Mouse (Mus musculus) kidney, postnatal 4 days (tissue): ENCODE data around the gene Gm20906.
"Not testable (repeated sequence)": the region's sequence is repeated elsewhere in the genome, so short reads cannot be mapped to it uniquely, and the experiment has no call there.

ENCODE experiments used
- DNase-seq, 2 experiments: peaks; one replicate each; pipeline ENCODE4 v3.0.0; 2021; ENCODE audit warnings: mixed read lengths in 2 of 2

Gm20906 gene

GRCm38 (mm10) chrY:87550666-87551065, at the start of gene Gm20906:
Gene Gm20906 (plus strand): TSS chrY:87550966.
- not testable (repeated sequence) for DNase-seq
